Mouse (Mus musculus) forebrain, embryonic 14.5 days (tissue): ENCODE measurements around the gene Sh2d3c. TPM values are rescaled to one million over a fixed set of nuclear protein-coding genes. Genes with fewer than 3 reads are reported as not detected.
A peak's percentile ranks its signal among the peaks of the same experiment; 100 is the strongest.

Source experiments
- ATAC-seq: fragments of 200-750 bp; cut with Nextera tagmentation; 2 replicates; pipeline ENCODE4 v1.8.0; 2017; ENCODE audit warnings: mild to moderate bottlenecking, moderate library complexity
- DNase-seq: peaks from one replicate; pipeline ENCODE4 v3.0.0-alpha.2; 2015; ENCODE audit warnings: low spot score
- H3K27ac ChIP-seq: fragments of 300-500 bp; sonication (generic); 2 replicates; pipeline ENCODE4 v1.5.1; 2014; ENCODE audit warnings: low read depth, mild to moderate bottlenecking, control low read depth, low read length, moderate library complexity
- H3K27me3 ChIP-seq: fragments of 300-500 bp; sonication (generic); replicated peaks from 2 replicates; pipeline ENCODE4 v1.6.1; 2014; ENCODE audit warnings: low read length, control low read depth, mixed read lengths; ENCODE audit not compliant: control insufficient read depth, insufficient read depth
- H3K36me3 ChIP-seq: fragments of 300-500 bp; sonication (generic); 2 replicates; pipeline ENCODE4 v1.6.1; 2014; ENCODE audit warnings: low read length, control low read depth; ENCODE audit not compliant: control insufficient read depth, insufficient read depth
- H3K4me1 ChIP-seq: fragments of 300-500 bp; sonication (generic); 2 replicates; pipeline ENCODE4 v1.6.1; 2014; ENCODE audit warnings: antibody characterized with exemption, low read length, control low read depth; ENCODE audit not compliant: control insufficient read depth, insufficient read depth
- H3K4me2 ChIP-seq: fragments of 300-500 bp; sonication (generic); 2 replicates; pipeline ENCODE4 v1.6.1; 2014; ENCODE audit warnings: mild to moderate bottlenecking, control low read depth, low read length
- H3K4me3 ChIP-seq: fragments of 300-500 bp; sonication (generic); 2 replicates; pipeline ENCODE4 v1.5.1; 2014; ENCODE audit warnings: low read depth, low read length, control low read depth
- H3K9ac ChIP-seq: fragments of 300-500 bp; sonication (generic); 2 replicates; pipeline ENCODE4 v1.6.1; 2014; ENCODE audit warnings: mild to moderate bottlenecking, low read length, control low read depth, moderate library complexity
- H3K9me3 ChIP-seq: fragments of 300-500 bp; sonication (generic); replicated peaks from 2 replicates; pipeline ENCODE4 v1.6.1; 2016; ENCODE audit warnings: low read length, control low read depth, mixed read lengths; ENCODE audit not compliant: control insufficient read depth
- WGBS: fragments of 180-500 bp; shearing (Covaris S2); extraction: QIAGEN DNeasy Blood & Tissue Kit; methylation state at CpG from one replicate; pipeline ENCODE4 v1.1.7; 2014; 5-methylcytosine and 5-hydroxymethylcytosine counted together
- polyA plus RNA-seq: library from polyadenylated mRNA; unstranded; fragments of >200 nt; fragmentation: Nextera tagmentation; extraction: Ambion mirVana; gene quantifications from 2 replicates; pipeline ENCODE4 v1.2.1, GENCODE M21; 2014

The Sh2d3c gene
- polyA plus RNA-seq, 1 experiment from 2014 or later: 25.8 TPM

- peak overlapping the region; percentile 35; the same call in 1 of the 2 replicates for H3K9ac ChIP-seq
- peak overlapping the region; percentile 71 for H3K4me2 ChIP-seq
- no peaks in the 10 kb centered on the region for H3K36me3 ChIP-seq
- 31% methylated on average over 22 of the region's 22 CpGs for WGBS
- H3K4me3 ChIP-seq: peak overlapping the region; percentile 48
- no peaks in the 10 kb centered on the region for H3K27me3 ChIP-seq
- no peak overlapping the region for H3K27ac ChIP-seq
- H3K9me3 ChIP-seq: no peaks in the 10 kb centered on the region
- DNase-seq: no peak
- ATAC-seq: no peak
- H3K4me1 ChIP-seq: peaks cover 5% of the 10 kb centered on the region
Measured at GRCm38 (mm10) chr2:32776192-32776591, 55.3 kb downstream of the Sh2d3c start.

GRCm38 (mm10) chr2:32778081-32778480 is 57.2 kb downstream of the Sh2d3c start:
- no peak for ATAC-seq
- no peak overlapping the region for H3K27ac ChIP-seq
- no peak overlapping the region for H3K9ac ChIP-seq
- H3K27me3 ChIP-seq: no peaks in the 10 kb centered on the region
- WGBS: 93% methylated on average over 6 of the region's 6 CpGs
- H3K36me3 ChIP-seq: no peaks in the 10 kb centered on the region
- no peak overlapping the region for H3K4me2 ChIP-seq
- peaks cover 5% of the 10 kb centered on the region for H3K4me1 ChIP-seq
- no peak for DNase-seq
- H3K4me3 ChIP-seq: no peak overlapping the region
- H3K9me3 ChIP-seq: no peaks in the 10 kb centered on the region

GRCm38 (mm10) chr2:32779131-32779530 is 58.3 kb downstream of the Sh2d3c start:
- no peaks in the 10 kb centered on the region for H3K36me3 ChIP-seq
- H3K4me2 ChIP-seq: no peak overlapping the region
- H3K9ac ChIP-seq: no peak overlapping the region
- H3K27ac ChIP-seq: no peak overlapping the region
- no peaks in the 10 kb centered on the region for H3K27me3 ChIP-seq
- DNase-seq (peak; percentile 59), ATAC-seq (no peak)
- H3K9me3 ChIP-seq: no peaks in the 10 kb centered on the region
- H3K4me3 ChIP-seq: no peak overlapping the region
- H3K4me1 ChIP-seq: peaks cover 5% of the 10 kb centered on the region
- WGBS: 13% methylated on average over 8 of the region's 8 CpGs

GRCm38 (mm10) chr2:32779714-32780113 is 58.9 kb downstream of the Sh2d3c start:
- ATAC-seq (no peak), DNase-seq (no peak)
- no peak overlapping the region for H3K4me2 ChIP-seq
- WGBS: 91% methylated on average over 6 of the region's 6 CpGs
- no peaks in the 10 kb centered on the region for H3K9me3 ChIP-seq
- H3K27me3 ChIP-seq: no peaks in the 10 kb centered on the region
- peaks cover 5% of the 10 kb centered on the region for H3K4me1 ChIP-seq
- H3K9ac ChIP-seq: no peak overlapping the region
- no peak overlapping the region for H3K4me3 ChIP-seq
- no peak overlapping the region for H3K27ac ChIP-seq
- H3K36me3 ChIP-seq: no peaks in the 10 kb centered on the region

- Histone ChIP-seq H3K4me2 (no peak overlapping the region), H3K27me3 (no peaks in the 10 kb centered on the region), H3K9me3 (no peaks in the 10 kb centered on the region), H3K36me3 (no peaks in the 10 kb centered on the region), H3K4me1 (no peaks in the 10 kb centered on the region), H3K9ac (no peak overlapping the region), H3K27ac (no peak overlapping the region), H3K4me3 (no peak overlapping the region)
- DNase-seq (no peak), ATAC-seq (no peak)
- 78% methylated on average over 6 of the region's 6 CpGs for WGBS
Measured at GRCm38 (mm10) chr2:32781710-32782109, 60.9 kb downstream of the Sh2d3c start.

GRCm38 (mm10) chr2:32784048-32784681 is 63.3 kb downstream of the Sh2d3c start, which contains the start of gene Cfap157:
Cfap157 (minus strand) TSS chr2:32784428.
- no peak within 1 kb of the TSS for H3K4me3 ChIP-seq
- no peak within 1 kb of the TSS for H3K27ac ChIP-seq
- H3K36me3 ChIP-seq: peaks cover 3% of the 10 kb centered on the region; the same call in 1 of the 2 replicates
- H3K27me3 ChIP-seq: no peaks in the 10 kb centered on the region
- ATAC-seq: no peak
- no peak within 1 kb of the TSS for H3K4me2 ChIP-seq
- no peaks in the 10 kb centered on the region for H3K9me3 ChIP-seq
- no peak within 1 kb of the TSS for H3K9ac ChIP-seq
- peak; percentile 37 for DNase-seq
- H3K4me1 ChIP-seq: no peaks in the 10 kb centered on the region
- WGBS: 70% methylated on average over 4 of the region's 4 CpGs

- WGBS: 59% methylated on average over 6 of the region's 6 CpGs
- Histone ChIP-seq H3K36me3 (peaks cover 19% of the 10 kb centered on the region), H3K9ac (no peak overlapping the region), H3K4me1 (no peaks in the 10 kb centered on the region), H3K9me3 (no peaks in the 10 kb centered on the region), H3K27ac (no peak overlapping the region), H3K4me3 (no peak overlapping the region), H3K4me2 (no peak overlapping the region), H3K27me3 (no peaks in the 10 kb centered on the region)
- ATAC-seq (no peak), DNase-seq (peak; percentile 52)
Measured at GRCm38 (mm10) chr2:32787176-32787575, 66.3 kb downstream of the Sh2d3c start.

GRCm38 (mm10) chr2:32788581-32788980 is 67.7 kb downstream of the Sh2d3c start:
- WGBS: 70% methylated on average over 2 of the region's 2 CpGs
- Histone ChIP-seq H3K9ac (no peak overlapping the region), H3K27ac (no peak overlapping the region), H3K4me2 (no peak overlapping the region), H3K4me1 (no peaks in the 10 kb centered on the region), H3K27me3 (no peaks in the 10 kb centered on the region), H3K9me3 (no peaks in the 10 kb centered on the region), H3K4me3 (no peak overlapping the region), H3K36me3 (peaks cover 19% of the 10 kb centered on the region)
- ATAC-seq: no peak
- DNase-seq: no peak

- Histone ChIP-seq H3K27ac (no peak overlapping the region), H3K4me1 (no peaks in the 10 kb centered on the region), H3K4me2 (no peak overlapping the region), H3K4me3 (no peak overlapping the region), H3K36me3 (peaks cover 45% of the 10 kb centered on the region), H3K27me3 (no peaks in the 10 kb centered on the region), H3K9ac (no peak overlapping the region), H3K9me3 (no peaks in the 10 kb centered on the region)
- WGBS: 73% methylated on average over 6 of the region's 6 CpGs
- ATAC-seq: no peak
- DNase-seq: no peak
Measured at GRCm38 (mm10) chr2:32791297-32791696, 70.4 kb downstream of the Sh2d3c start.
